Mouse (Mus musculus): ENCODE results near the gene Hey2. TPM values are rescaled to one million over a fixed set of nuclear protein-coding genes. Genes with fewer than 3 reads are reported as not detected.

Gene Hey2
- polyA plus RNA-seq, 1 experiment: 0.06 TPM

DNA sequence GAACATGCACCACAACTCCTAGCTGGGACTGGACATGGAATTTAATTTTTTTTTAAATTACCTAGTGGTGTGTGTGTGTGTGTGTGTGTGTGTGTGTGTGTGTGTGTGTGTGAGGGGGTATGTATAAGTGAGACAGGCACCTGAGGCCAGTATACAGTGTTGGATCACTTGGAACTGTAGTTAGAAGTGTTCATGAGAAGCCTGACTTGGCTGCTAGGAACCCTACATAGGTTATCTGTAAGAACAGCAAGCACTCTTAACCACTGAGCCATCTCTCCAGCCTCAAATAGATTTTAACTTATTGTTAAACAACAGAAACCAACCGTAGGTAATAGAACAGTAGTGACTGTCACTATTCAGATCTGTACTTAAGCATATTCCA lies 54.3 kb downstream of the Hey2 start:
- no peaks in the 10 kb centered on the region for H3K36me3 ChIP-seq (ENCODE audit: control insufficient read depth, insufficient read depth)
- H3K4me3 ChIP-seq (ENCODE audit: insufficient read depth, poor library complexity, severe bottlenecking): no peak overlapping the region
- no peak for TF ChIP-seq MAX (IDR thresholded peaks at IDR 0.05)
- no peak for TF ChIP-seq FOSL1 (IDR thresholded peaks at IDR 0.05; ENCODE audit: insufficient read depth, low read length, poor library complexity, severe bottlenecking)
- no peak for TF ChIP-seq CEBPB (IDR thresholded peaks at IDR 0.05; ENCODE audit: low read depth)
- TF ChIP-seq CTCF (IDR thresholded peaks at IDR 0.05; ENCODE audit: control insufficient read depth, insufficient read depth, insufficient read length): no peak
- no peak for TF ChIP-seq MYOG (IDR thresholded peaks at IDR 0.05; ENCODE audit: control insufficient read depth, extremely low read depth, insufficient read length)
- TF ChIP-seq MYOD1 (IDR thresholded peaks at IDR 0.05; ENCODE audit: control insufficient read depth, insufficient read length, low read depth): no peak
- TF ChIP-seq USF1 (IDR thresholded peaks at IDR 0.05; ENCODE audit: low read depth): no peak
- H3K79me3 ChIP-seq (ENCODE audit: low read depth): no peaks in the 10 kb centered on the region
- H3K79me2 ChIP-seq (ENCODE audit: control insufficient read depth, insufficient read depth): no peaks in the 10 kb centered on the region
- H3ac ChIP-seq (ENCODE audit: control insufficient read depth, insufficient read length, low read depth): no peak overlapping the region
- no peaks in the 10 kb centered on the region for H3K27me3 ChIP-seq (ENCODE audit: control insufficient read depth, insufficient read depth, insufficient read length)

- Histone ChIP-seq H3K79me2 (ENCODE audit: control insufficient read depth, insufficient read depth) (no peaks in the 10 kb centered on the region), H3K79me3 (ENCODE audit: low read depth) (no peaks in the 10 kb centered on the region), H3K36me3 (ENCODE audit: control insufficient read depth, insufficient read depth) (no peaks in the 10 kb centered on the region)
These were observed 54.8 kb downstream of the Hey2 start for GRCm38 (mm10) chr10:30787684-30788339.

GRCm38 (mm10) chr10:30786103-30786754 lies 56.4 kb downstream of the Hey2 start:
- Histone ChIP-seq H3K79me3 (ENCODE audit: low read depth) (no peaks in the 10 kb centered on the region), H3K4me3 (ENCODE audit: insufficient read depth, poor library complexity, severe bottlenecking) (no peak overlapping the region), H3K27me3 (ENCODE audit: control insufficient read depth, insufficient read depth, insufficient read length) (no peaks in the 10 kb centered on the region), H3K36me3 (ENCODE audit: control insufficient read depth, insufficient read depth) (no peaks in the 10 kb centered on the region), H3K79me2 (ENCODE audit: control insufficient read depth, insufficient read depth) (no peaks in the 10 kb centered on the region), H3ac (ENCODE audit: control insufficient read depth, insufficient read length, low read depth) (no peak overlapping the region)
- TF ChIP-seq USF1 (IDR thresholded peaks at IDR 0.05; ENCODE audit: low read depth): peak; percentile 48
- no peak for TF ChIP-seq MAX (IDR thresholded peaks at IDR 0.05)

More at GRCm38 (mm10) chr10:30787684-30788339, 54.8 kb downstream of the Hey2 start:
- Histone ChIP-seq H3K4me3 (ENCODE audit: insufficient read depth, poor library complexity, severe bottlenecking) (no peak overlapping the region), H3ac (ENCODE audit: control insufficient read depth, insufficient read length, low read depth) (no peak overlapping the region), H3K27me3 (ENCODE audit: control insufficient read depth, insufficient read depth, insufficient read length) (no peaks in the 10 kb centered on the region)
- TF ChIP-seq USF1 (IDR thresholded peaks at IDR 0.05; ENCODE audit: low read depth): no peak

Other genes starting within 250 kb of the Hey2 start
- gene Trmt11, start 242.1 kb downstream of the Hey2 start, polyA plus RNA-seq (2012; fragmentation: generic; extraction: Trizol): 2.6 TPM
- gene Hint3, start 213.2 kb downstream of the Hey2 start, polyA plus RNA-seq (2012; fragmentation: generic; extraction: Trizol): 8.1 TPM
- 3.9 TPM for gene Ncoa7, start 39.5 kb downstream of the Hey2 start, polyA plus RNA-seq (2012; fragmentation: generic; extraction: Trizol)

Data from C2C12 (cell line).